Mouse (Mus musculus) lung, adult 2 months (tissue): ENCODE data around the gene Susd1.

ENCODE experiments used
- CTCF ChIP-seq: fragments of 200-500 bp; IDR thresholded peaks from 2 replicates; pipeline ENCODE4 v1.5.1; 2011; ENCODE audit warnings: mild to moderate bottlenecking, low read length, control low read depth; ENCODE audit not compliant: insufficient read depth
- POLR2A ChIP-seq: fragments of 200-500 bp; IDR thresholded peaks from 2 replicates; pipeline ENCODE4 v1.6.1; 2011; ENCODE audit warnings: low read depth, mild to moderate bottlenecking, control low read depth, low read length, borderline replicate concordance; ENCODE audit errors: extremely low read depth

GRCm38 (mm10) chr4:59447296-59447695, 8.9 kb upstream of the Susd1 start:
- TF ChIP-seq POLR2A: no peak
- no peak for TF ChIP-seq CTCF
